ENCODE assay signal across 18 mouse cellular contexts in genomic region chr6:81647615-81648375, GRCm38 (mm10).
"Had no signal": no experiment of that assay in that cellular context is flagged by ENCODE, and none has a peak within 500 bp of the region (broad histone marks: within the 10 kb centered on the region; RNA-seq: fewer than 3 reads in every experiment).

No protein-coding gene starts in this region.

- ATAC-seq: inflammation-experienced regulatory T-cells, adult 6 months; intestine, embryonic 16.5 days; midbrain, embryonic 15.5 days had no signal

- H3K4me1 ChIP-seq: limb, embryonic 13.5 days; liver, embryonic 13.5 days; midbrain, embryonic 12.5 days; midbrain, embryonic 15.5 days; neural tube, embryonic 12.5 days; neural tube, embryonic 15.5 days; stomach, embryonic 15.5 days had no signal

- DNase-seq: kidney, adult 18-20 months; kidney, adult 9 months; kidney, postnatal 14 days; kidney, postnatal 4 days; left cerebral cortex, postnatal 4 days; liver, embryonic 13.5 days; right cerebral cortex, postnatal 25 days; spleen, adult 18-20 months; thymus, postnatal 36 days had no signal

- H3K27ac ChIP-seq: limb, embryonic 13.5 days; liver, embryonic 13.5 days; macrophage; midbrain, embryonic 12.5 days; midbrain, embryonic 15.5 days; neural tube, embryonic 12.5 days; neural tube, embryonic 15.5 days; stomach, embryonic 15.5 days had no signal

- H3K36me3 ChIP-seq: limb, embryonic 13.5 days; liver, embryonic 13.5 days; midbrain, embryonic 12.5 days; midbrain, embryonic 15.5 days; neural tube, embryonic 12.5 days; neural tube, embryonic 15.5 days; stomach, embryonic 15.5 days had no signal

- H3K27me3 ChIP-seq: limb, embryonic 13.5 days; liver, embryonic 13.5 days; midbrain, embryonic 12.5 days; midbrain, embryonic 15.5 days; neural tube, embryonic 12.5 days; neural tube, embryonic 15.5 days; stomach, embryonic 15.5 days had no signal

- H3K9ac ChIP-seq: limb, embryonic 13.5 days; liver, embryonic 13.5 days; midbrain, embryonic 12.5 days; midbrain, embryonic 15.5 days; neural tube, embryonic 12.5 days; neural tube, embryonic 15.5 days; stomach, embryonic 15.5 days had no signal

- H3K4me2 ChIP-seq: limb, embryonic 13.5 days; liver, embryonic 13.5 days; midbrain, embryonic 12.5 days; midbrain, embryonic 15.5 days; neural tube, embryonic 12.5 days; neural tube, embryonic 15.5 days; stomach, embryonic 15.5 days had no signal

- H3K4me3 ChIP-seq: limb, embryonic 13.5 days; liver, embryonic 13.5 days; midbrain, embryonic 12.5 days; midbrain, embryonic 15.5 days; neural tube, embryonic 12.5 days; neural tube, embryonic 15.5 days; stomach, embryonic 15.5 days had no signal

- H3K9me3 ChIP-seq: limb, embryonic 13.5 days; liver, embryonic 13.5 days; midbrain, embryonic 12.5 days; midbrain, embryonic 15.5 days; neural tube, embryonic 12.5 days; neural tube, embryonic 15.5 days; stomach, embryonic 15.5 days had no signal
